Mouse (Mus musculus) brain, embryonic 18.5 days (tissue): ENCODE measurements around the gene Zfp354c.

ENCODE experiments used
- DNase-seq: peaks from one replicate; pipeline ENCODE4 v3.0.0-alpha.2; 2012; ENCODE audit warnings: low read depth, low spot score

Zfp354c gene

DNA sequence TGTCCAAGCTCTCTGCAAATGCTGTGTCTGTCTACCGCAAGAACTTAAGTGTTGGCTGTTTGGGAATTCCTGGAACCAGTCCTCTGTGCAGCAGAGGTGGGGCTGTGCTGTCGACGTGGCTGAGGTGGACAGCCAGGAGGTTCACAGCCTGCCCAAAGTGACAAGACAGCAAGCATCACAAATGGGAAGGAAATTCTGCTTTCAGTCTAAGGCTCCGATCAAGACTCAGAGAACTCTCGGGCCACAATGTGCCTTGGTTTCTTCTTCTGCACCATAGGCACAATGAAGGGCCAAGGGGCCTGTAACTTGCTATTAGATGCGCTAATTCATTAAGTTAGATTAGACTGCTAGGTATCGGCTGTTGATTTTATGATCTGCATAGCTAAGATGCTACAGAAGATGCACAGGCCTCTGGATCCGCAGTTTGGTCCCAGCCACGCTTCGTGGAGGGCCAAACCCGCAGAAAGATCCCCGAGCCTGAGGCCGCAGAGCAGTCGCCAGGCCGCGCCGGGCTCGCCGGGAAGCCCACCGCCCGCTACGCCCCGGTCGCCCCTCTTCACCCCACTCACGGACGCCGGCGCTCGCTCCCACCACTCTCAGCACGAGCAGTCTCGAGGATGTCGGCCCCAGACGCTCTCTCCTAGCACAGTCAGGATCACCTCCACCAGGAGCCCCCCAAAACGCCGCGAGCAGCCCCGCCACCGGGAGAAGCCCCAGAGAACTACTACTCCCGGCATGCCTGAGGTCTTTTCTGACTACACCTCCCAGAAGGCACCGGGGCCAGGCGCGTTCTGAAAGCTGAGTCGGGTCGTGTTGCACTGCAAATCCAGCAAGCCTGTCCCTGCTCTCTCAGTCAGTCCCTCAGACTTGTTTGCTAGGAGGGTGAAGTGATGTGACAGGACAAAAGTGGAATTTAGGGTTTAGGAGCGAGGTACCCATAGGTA, at the start of gene Zfp354c:
TSS of gene Zfp354c (minus strand) at position 715 of the 944 bp plus-strand sequence.
- DNase-seq, result peak; percentile 79

GRCm38 (mm10) chr11:50850989-50851601, 23.6 kb upstream of the Zfp354c start:
- no peak for DNase-seq

DNA sequence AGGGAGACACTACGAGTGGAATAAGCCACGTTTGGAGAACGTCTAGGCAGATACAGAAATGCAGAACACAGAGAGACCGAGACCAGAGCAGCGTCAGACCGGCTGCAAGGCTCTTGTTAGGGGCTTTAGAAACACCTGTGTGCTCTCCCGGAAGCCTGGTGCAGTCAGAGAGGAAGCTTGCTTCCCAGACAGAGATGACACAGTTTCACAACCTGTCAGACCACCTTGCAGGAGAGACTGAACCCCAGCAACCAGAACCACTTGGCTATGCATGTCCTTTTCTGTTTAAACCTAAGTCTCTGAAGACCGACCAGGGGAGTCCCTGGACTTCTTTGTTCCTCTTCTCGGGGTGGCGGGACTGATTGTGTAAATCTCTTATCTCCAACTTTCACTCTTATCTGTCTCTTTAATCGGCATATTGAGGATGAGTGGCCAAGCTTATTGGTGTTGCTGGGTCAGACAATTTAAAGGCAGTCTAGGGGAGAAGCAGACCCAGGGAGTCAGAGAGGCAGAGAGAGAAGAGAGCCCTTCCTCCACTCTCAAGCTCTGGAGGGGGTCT, 22.7 kb upstream of the Zfp354c start, which contains the start of gene Grm6:
TSS of gene Grm6 (plus strand) at position 509 of the 559 bp plus-strand sequence.
- DNase-seq, result no peak

DNA sequence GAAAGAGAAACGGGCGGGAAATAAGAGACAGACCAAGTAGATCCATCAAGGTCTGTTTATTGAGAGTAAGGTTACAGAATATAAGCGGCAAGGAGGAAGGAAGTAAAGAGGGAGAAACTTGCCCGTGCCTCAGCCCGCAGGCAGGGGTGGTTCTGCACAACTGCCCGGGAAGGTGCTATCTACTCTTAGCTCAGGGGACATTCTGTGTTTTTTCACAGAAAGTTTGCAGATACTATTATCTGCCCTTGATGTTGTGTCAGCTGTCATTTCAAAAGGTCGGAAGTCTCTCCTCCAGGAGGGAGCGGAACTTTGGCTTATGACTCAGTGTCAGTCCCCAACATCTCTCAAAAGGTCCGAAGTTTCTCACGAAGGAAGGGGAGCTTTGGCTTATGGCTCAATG, 21.8 kb upstream of the Zfp354c start:
- DNase-seq, result no peak

GRCm38 (mm10) chr11:50848520-50849137, 21.1 kb upstream of the Zfp354c start:
- DNase-seq, result no peak

GRCm38 (mm10) chr11:50847047-50847446, 19.5 kb upstream of the Zfp354c start:
- no peak for DNase-seq

DNA sequence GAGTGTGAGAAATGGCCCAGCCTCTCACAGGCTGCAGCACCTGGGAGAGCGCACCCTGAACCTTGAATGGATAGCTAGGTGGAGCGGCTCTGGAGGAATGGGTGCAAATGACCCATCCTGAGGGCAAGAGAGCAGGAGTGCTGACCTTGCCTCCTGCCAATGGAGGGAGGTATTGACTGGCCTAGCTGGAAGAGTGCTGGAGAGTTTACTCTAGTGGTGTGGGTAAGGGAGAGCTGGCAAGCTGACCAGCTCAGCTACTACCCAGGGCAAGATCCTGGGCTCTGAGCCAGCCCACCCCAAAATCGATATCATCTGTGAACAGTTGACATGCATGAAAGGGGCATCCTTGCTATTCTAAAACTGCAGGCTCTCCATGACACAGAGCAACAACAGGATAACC, 18.4 kb upstream of the Zfp354c start:
- DNase-seq, result no peak

- DNase-seq, result peak; percentile 78
Observed at GRCm38 (mm10) chr11:50841023-50841735, 13.7 kb upstream of the Zfp354c start, which contains the start of gene Zfp879. Zfp879 (minus strand) TSS chr11:50841552.

- DNase-seq, result no peak
Observed at GRCm38 (mm10) chr11:50835727-50836126, 8.2 kb upstream of the Zfp354c start.

- DNase-seq, result no peak
Observed at GRCm38 (mm10) chr11:50826214-50826613, 1.3 kb downstream of the Zfp354c start.

- DNase-seq, result no peak
Observed at GRCm38 (mm10) chr11:50814233-50814632, 13.3 kb downstream of the Zfp354c start.

DNA sequence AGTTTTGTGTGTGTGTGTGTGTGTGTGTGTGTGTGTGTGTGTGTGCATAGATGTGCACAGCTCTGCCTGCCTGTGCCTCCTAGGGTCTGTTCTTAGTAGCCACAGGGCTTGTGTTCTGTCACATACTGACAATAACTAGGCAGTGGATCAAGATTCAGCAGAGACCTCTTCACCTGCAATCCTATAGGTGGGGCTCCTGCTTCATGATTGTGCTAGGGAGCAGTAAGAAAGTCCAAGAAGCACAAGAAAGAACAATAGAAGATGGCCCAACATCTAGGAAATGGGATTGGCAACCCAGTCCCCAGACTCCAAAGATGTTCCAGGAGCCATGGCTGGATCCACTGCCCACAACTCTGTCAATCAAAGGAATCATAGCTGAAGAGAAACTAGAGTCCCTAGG, 28.7 kb downstream of the Zfp354c start:
- DNase-seq, result no peak

GRCm38 (mm10) chr11:50797674-50798073, 29.9 kb downstream of the Zfp354c start:
- no peak for DNase-seq

GRCm38 (mm10) chr11:50771006-50771405, 56.5 kb downstream of the Zfp354c start:
- no peak for DNase-seq

DNA sequence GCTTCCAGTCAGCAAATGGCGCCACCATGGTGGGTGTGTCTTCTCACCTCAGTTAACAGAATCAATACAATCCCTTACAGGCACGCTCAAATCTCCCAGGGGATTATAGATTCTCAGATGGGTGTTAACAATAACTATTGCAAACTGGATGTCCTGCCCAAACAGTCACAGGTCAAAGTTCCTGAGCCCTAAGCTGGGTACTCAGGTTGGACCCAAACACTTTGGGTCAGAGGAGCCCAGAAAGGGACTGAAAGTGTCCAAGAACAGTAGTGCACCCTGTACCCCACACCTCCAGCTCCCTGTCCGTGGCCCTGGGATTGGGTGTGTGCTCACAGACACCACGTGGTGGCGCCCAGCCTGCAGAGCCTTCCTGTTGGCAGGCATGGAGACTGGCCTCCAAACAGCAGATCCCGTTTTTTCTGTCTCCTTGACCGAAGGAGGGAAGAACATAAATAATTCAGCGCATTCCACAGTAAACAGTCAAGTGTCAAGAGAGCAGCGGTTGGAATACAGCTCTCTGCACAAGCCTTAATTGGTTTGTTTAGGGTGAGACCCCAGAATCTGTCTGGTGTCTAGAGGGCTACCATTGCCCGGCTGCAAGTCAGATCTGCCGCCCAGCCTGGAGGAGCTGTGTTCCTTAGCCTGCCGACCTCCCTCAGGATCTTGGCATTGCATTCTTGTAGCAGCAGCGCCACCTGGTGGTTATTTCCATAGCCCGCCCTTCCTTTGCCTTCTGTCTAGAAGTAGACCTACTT, 58.4 kb downstream of the Zfp354c start:
- peak; percentile 51 for DNase-seq

DNA sequence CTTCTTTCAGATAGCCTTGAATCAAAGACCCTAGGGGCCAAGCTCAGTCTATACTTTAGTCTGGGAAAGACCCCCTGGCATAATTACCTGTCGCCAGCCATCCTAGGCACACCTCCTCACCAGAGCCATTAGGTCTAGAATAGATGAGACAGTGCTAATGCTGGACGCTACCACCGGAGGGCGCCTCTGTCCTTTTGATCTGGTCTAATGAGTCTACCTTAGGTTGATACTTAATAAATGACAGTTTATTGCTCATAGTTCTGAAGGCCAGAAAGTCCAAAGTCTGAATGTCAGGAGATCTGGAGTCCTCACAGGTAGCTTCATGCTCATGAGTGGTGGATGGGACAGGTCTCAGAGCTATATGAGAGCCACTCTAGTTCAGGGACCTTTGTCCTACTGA, 60.5 kb downstream of the Zfp354c start:
- DNase-seq, result no peak

GRCm38 (mm10) chr11:50766461-50766860, 61.1 kb downstream of the Zfp354c start:
- no peak for DNase-seq
